Mouse (Mus musculus) liver, embryonic 16.5 days (tissue): ENCODE data around the gene Pbrm1. TPM values are rescaled to one million over a fixed set of nuclear protein-coding genes. Genes with fewer than 3 reads are reported as not detected.

Source experiments
- ATAC-seq: fragments of 200-750 bp; cut with Nextera tagmentation; 2 replicates; pipeline ENCODE4 v1.8.0; 2017; ENCODE audit warnings: low read depth, mild to moderate bottlenecking, moderate number of reproducible peaks, moderate library complexity
- H3K27ac ChIP-seq: fragments of 300-500 bp; sonication (generic); 2 replicates; pipeline ENCODE4 v1.5.1; 2014; ENCODE audit warnings: mild to moderate bottlenecking, low read length
- H3K27me3 ChIP-seq: fragments of 300-500 bp; sonication (generic); 2 replicates; pipeline ENCODE4 v1.6.1; 2014; ENCODE audit warnings: low read depth, low read length, mixed read lengths; ENCODE audit not compliant: control insufficient read depth, insufficient read depth
- H3K36me3 ChIP-seq: fragments of 300-500 bp; sonication (generic); 2 replicates; pipeline ENCODE4 v1.6.1; 2014; ENCODE audit warnings: mild to moderate bottlenecking; ENCODE audit not compliant: control insufficient read depth, insufficient read depth
- H3K4me1 ChIP-seq: fragments of 300-500 bp; sonication (generic); 2 replicates; pipeline ENCODE4 v1.6.1; 2014; ENCODE audit warnings: low read depth, low read length, mixed read lengths; ENCODE audit not compliant: control insufficient read depth
- H3K4me2 ChIP-seq: fragments of 300-500 bp; sonication (generic); 2 replicates; pipeline ENCODE4 v1.6.1; 2014; ENCODE audit warnings: low read depth, low read length, mixed read lengths
- H3K4me3 ChIP-seq: fragments of 300-500 bp; sonication (generic); 2 replicates; pipeline ENCODE4 v1.5.1; 2014; ENCODE audit warnings: low read depth, mild to moderate bottlenecking, low read length
- H3K9ac ChIP-seq: fragments of 300-500 bp; sonication (generic); 2 replicates; pipeline ENCODE4 v1.6.1; 2014; ENCODE audit warnings: low read depth, low read length
- H3K9me3 ChIP-seq: fragments of 300-500 bp; sonication (generic); replicated peaks from 2 replicates; pipeline ENCODE4 v1.6.1; 2016; ENCODE audit warnings: low read length; ENCODE audit not compliant: control insufficient read depth
- WGBS: fragments of 180-500 bp; shearing (Covaris S2); extraction: QIAGEN DNeasy Blood & Tissue Kit; methylation state at CpG from one replicate; pipeline ENCODE4 v1.1.7; 2014; ENCODE audit not compliant: insufficient replicate concordance; 5-methylcytosine and 5-hydroxymethylcytosine counted together
- polyA plus RNA-seq: library from polyadenylated mRNA; unstranded; fragments of >200 nt; fragmentation: Nextera tagmentation; extraction: Ambion mirVana; gene quantifications from 2 replicates; pipeline ENCODE4 v1.2.1, GENCODE M21; 2015

Pbrm1 gene
- polyA plus RNA-seq, 1 experiment from 2014 or later, result 52.9 TPM

DNA sequence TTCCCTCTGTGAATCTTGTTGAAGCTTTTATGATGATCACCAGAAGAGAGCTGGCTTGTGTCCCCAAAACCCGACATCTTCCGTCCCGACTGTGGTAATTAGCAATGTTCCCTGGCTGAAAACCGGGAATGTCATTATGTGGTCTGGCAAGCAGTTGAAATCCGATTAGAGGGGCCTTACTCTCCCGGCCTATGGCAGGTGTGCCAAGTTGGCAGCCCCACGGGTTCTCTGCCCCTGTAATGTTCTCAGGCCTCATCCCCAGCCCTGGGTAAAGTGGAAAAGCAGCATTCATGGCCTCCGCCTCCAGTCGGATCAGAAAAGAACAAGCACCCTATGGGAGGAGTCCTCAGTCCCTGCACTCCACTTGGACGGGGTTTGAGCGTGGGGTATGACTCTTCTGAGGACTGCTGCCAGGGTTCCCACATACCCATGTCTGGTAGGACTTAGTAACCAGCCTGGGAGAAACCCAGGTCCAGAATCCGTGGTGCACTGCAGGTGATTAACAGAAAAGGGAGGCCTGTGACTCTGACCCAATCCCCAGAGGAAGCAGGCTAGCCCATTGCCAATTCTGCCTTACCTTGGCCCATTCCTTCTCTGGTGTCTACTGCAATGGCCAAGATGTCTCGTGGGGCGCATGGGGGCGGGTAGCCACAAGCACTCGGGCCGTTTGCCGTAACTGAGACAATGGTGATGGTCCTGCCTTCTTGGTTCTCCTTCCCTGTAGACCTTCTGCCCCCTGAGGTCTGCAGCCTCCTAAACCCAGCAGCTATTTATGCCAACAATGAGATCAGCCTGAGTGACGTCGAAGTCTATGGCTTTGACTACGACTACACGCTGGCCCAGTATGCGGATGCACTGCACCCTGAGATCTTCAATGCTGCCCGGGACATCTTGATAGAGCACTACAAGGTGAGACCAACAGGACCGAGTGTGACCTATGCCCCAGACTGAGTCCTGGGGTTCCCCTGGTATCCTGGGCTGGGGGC is 115.4 kb downstream of the Pbrm1 start:
- no peaks in the 10 kb centered on the region for H3K27me3 ChIP-seq
- H3K9me3 ChIP-seq, result no peaks in the 10 kb centered on the region
- H3K4me3 ChIP-seq, result no peak overlapping the region
- WGBS, result 84% methylated on average over 25 of the region's 25 CpGs
- H3K27ac ChIP-seq, result peak overlapping the region; percentile 62; the same call in 1 of the 2 replicates
- H3K4me1 ChIP-seq, result peaks cover 40% of the 10 kb centered on the region
- no peak overlapping the region for H3K4me2 ChIP-seq
- H3K36me3 ChIP-seq, result peaks cover 36% of the 10 kb centered on the region
- no peak for ATAC-seq
- no peak overlapping the region for H3K9ac ChIP-seq

GRCm38 (mm10) chr14:31135495-31136410 is 116.8 kb downstream of the Pbrm1 start:
- 90% methylated on average over 34 of the region's 34 CpGs for WGBS
- Histone ChIP-seq H3K4me2 (no peak overlapping the region), H3K36me3 (peaks cover 41% of the 10 kb centered on the region), H3K9me3 (no peaks in the 10 kb centered on the region), H3K4me1 (peaks cover 26% of the 10 kb centered on the region), H3K4me3 (no peak overlapping the region), H3K27ac (no peak overlapping the region), H3K27me3 (no peaks in the 10 kb centered on the region), H3K9ac (no peak overlapping the region)
- ATAC-seq, result no peak

DNA sequence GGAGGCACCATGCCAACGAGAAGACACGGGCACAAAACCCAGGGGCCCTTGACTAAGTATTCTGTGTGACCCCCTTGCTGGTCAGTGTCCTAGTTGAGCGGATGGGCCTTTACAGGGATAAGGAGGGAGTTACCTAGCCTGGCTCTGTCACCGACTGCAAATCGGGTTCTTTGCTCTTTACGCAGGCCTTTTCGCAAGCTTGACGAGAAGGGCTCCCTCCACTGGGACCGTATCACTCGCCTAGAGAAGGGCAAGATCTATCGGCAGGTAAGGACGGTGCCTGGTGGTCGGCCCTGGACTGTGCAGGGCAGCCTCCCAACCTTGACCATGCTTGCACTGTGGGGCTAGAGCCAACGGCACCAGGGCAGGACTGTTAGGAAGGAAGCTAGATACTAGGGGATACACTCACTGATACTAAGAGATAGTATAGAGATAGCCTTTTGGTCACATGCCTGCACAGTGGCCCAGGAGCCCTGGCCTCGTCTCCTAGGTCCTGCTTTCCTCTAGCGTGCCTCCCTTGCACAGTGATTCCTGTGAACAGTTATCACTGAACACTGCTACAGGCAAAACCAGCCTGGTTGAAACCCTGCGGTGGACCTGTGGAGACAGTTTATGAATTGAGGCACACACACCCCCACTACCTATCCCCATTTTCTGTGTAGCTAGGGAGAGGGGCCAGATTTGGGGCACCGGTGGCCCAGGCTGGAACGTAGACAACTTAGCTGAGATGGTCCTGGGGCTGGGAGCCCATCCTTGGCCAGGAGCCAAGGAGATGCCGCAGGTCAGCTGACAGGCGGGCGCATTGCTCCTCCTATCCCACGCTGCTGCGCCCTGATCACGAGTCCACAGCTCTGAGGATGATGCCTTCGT is 117.7 kb downstream of the Pbrm1 start:
- peaks cover 47% of the 10 kb centered on the region for H3K36me3 ChIP-seq
- H3K27me3 ChIP-seq, result no peaks in the 10 kb centered on the region
- no peak overlapping the region for H3K9ac ChIP-seq
- H3K4me1 ChIP-seq, result peaks cover 25% of the 10 kb centered on the region
- ATAC-seq, result no peak
- 83% methylated on average over 26 of the region's 26 CpGs for WGBS
- no peak overlapping the region for H3K27ac ChIP-seq
- H3K9me3 ChIP-seq, result no peaks in the 10 kb centered on the region
- H3K4me3 ChIP-seq, result no peak overlapping the region
- H3K4me2 ChIP-seq, result no peak overlapping the region

DNA sequence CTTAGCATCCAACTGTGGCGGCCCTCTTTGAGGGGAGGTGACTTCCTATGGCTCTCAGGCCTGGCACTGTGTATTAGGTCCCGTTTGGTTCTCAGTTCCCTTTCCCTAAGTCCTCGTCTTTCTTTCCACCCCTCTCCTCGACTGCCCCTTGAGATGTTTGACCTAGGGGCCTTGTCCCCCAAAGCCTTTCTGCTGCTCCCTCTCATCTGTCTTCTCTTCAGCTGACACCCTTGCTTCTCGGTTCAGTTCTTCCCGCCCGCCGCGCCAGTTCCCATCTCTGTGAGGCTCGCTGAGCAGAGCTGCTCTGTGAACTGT is 118.3 kb downstream of the Pbrm1 start:
- peaks cover 19% of the 10 kb centered on the region for H3K4me1 ChIP-seq
- peaks cover 50% of the 10 kb centered on the region for H3K36me3 ChIP-seq
- H3K4me2 ChIP-seq, result no peak overlapping the region
- no peak overlapping the region for H3K27ac ChIP-seq
- 82% methylated on average over 10 of the region's 10 CpGs for WGBS
- H3K9me3 ChIP-seq, result no peaks in the 10 kb centered on the region
- no peaks in the 10 kb centered on the region for H3K27me3 ChIP-seq
- no peak overlapping the region for H3K4me3 ChIP-seq
- H3K9ac ChIP-seq, result no peak overlapping the region
- no peak for ATAC-seq

DNA sequence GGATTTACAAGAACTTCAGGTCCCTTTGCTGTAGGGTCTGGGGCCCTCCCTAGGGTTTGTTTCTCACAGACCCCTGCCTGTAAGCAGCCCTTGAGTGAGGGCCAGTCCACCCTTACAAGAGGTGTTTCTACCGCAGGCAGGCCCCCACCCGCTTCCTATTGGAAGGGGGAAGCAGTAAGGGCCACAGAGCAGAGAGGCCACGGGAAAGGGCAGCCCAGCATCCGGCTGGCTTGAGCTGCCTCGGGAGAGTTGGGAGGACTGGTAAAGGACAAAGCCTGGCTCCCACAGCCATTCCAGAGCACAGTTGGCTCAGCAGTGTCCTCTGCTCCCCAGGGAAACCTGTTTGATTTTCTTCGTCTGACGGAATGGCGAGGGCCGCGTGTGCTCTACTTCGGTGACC is 118.9 kb downstream of the Pbrm1 start:
- Histone ChIP-seq H3K4me3 (no peak overlapping the region), H3K27ac (no peak overlapping the region), H3K4me2 (no peak overlapping the region), H3K27me3 (no peaks in the 10 kb centered on the region), H3K9me3 (no peaks in the 10 kb centered on the region), H3K4me1 (peaks cover 13% of the 10 kb centered on the region), H3K9ac (no peak overlapping the region), H3K36me3 (peaks cover 55% of the 10 kb centered on the region)
- no peak for ATAC-seq
- WGBS, result 76% methylated on average over 11 of the region's 11 CpGs

GRCm38 (mm10) chr14:31138219-31138896 is 119.4 kb downstream of the Pbrm1 start:
- no peak overlapping the region for H3K9ac ChIP-seq
- H3K27ac ChIP-seq, result no peak overlapping the region
- peaks cover 56% of the 10 kb centered on the region for H3K36me3 ChIP-seq
- H3K27me3 ChIP-seq, result no peaks in the 10 kb centered on the region
- WGBS, result 83% methylated on average over 26 of the region's 35 CpGs
- H3K4me2 ChIP-seq, result no peak overlapping the region
- H3K4me3 ChIP-seq, result no peak overlapping the region
- no peaks in the 10 kb centered on the region for H3K9me3 ChIP-seq
- peaks cover 8% of the 10 kb centered on the region for H3K4me1 ChIP-seq
- ATAC-seq, result no peak

DNA sequence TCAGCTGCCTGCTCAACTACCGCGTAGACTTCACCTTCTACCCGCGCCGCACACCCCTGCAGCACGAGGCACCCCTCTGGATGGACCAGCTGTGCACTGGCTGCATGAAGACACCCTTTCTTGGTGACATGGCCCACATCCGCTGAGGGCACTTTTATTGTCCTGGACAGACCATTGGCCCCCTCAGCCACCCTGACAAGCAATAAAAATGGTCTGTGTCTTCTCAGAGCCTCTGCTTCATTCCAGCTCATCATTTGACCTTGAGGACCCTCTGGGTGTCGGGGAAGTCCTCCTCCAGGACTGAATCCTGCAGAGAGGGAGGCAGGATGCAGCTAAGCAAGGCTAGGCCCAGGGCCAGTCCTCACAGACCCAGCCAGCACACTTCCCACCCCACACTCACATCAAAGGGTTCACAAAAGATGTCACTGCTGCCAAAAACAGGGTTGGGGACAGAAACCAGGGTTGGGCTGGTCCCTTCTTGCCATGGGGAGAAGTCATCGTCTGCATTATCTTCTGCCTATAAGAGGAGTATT is 120.0 kb downstream of the Pbrm1 start:
- ATAC-seq, result no peak
- no peak overlapping the region for H3K27ac ChIP-seq
- peaks cover 56% of the 10 kb centered on the region for H3K36me3 ChIP-seq
- WGBS, result 84% methylated on average over 9 of the region's 9 CpGs
- H3K27me3 ChIP-seq, result no peaks in the 10 kb centered on the region
- no peaks in the 10 kb centered on the region for H3K9me3 ChIP-seq
- no peak overlapping the region for H3K9ac ChIP-seq
- H3K4me2 ChIP-seq, result no peak overlapping the region
- no peak overlapping the region for H3K4me3 ChIP-seq
- H3K4me1 ChIP-seq, result peaks cover 3% of the 10 kb centered on the region; the same call in 1 of the 2 replicates

DNA sequence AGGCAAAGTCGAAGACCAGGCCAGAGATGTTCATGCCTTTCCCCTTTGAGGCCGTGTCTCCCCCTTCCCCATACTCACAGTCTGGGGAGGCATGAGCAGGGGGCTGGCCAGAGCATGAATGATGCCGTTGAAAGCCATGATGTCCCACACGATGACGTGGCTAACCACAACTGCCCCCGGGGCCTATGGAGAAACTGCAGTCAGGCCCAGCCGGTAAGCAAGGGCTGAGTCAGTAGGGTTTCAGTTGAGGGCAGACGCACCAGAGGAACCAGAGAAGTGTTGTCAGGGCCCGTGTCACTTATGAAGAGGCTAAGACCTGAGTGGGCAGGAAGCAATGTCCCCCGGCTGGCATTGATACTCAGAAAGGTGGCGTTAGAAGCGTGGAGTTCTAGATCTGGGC is 120.7 kb downstream of the Pbrm1 start:
- no peaks in the 10 kb centered on the region for H3K27me3 ChIP-seq
- ATAC-seq, result no peak
- no peak overlapping the region for H3K4me2 ChIP-seq
- H3K36me3 ChIP-seq, result peaks cover 55% of the 10 kb centered on the region
- H3K9ac ChIP-seq, result no peak overlapping the region
- H3K27ac ChIP-seq, result no peak overlapping the region
- WGBS, result 49% methylated on average over 12 of the region's 12 CpGs
- H3K4me3 ChIP-seq, result no peak overlapping the region
- no peaks in the 10 kb centered on the region; the same call in 1 of the 2 replicates for H3K4me1 ChIP-seq
- H3K9me3 ChIP-seq, result no peaks in the 10 kb centered on the region
